Mouse (Mus musculus) myocyte (in vitro differentiated cells): ENCODE results near the gene Arntl.

ENCODE experiments used
- E2F4 ChIP-seq: IDR thresholded peaks from one replicate; pipeline ENCODE4 v1.6.1; 2011; ENCODE audit warnings: mild to moderate bottlenecking, control low read depth, moderate library complexity; ENCODE audit not compliant: insufficient read depth
- MAX ChIP-seq: IDR thresholded peaks from one replicate; pipeline ENCODE4 v1.6.1; 2011; ENCODE audit warnings: low read depth, mild to moderate bottlenecking, control low read depth
- MYOD1 ChIP-seq, 3 experiments: IDR thresholded peaks; one replicate each; pipeline ENCODE4 v1.6.1; 2011; ENCODE audit warnings: control low read depth in 2 of 3, low read depth in 2 of 3, mild to moderate bottlenecking in 2 of 3, moderate library complexity in 1 of 3; ENCODE audit not compliant: insufficient read length in 2 of 3, control insufficient read depth in 1 of 3
- POLR2A ChIP-seq: IDR thresholded peaks from one replicate; pipeline ENCODE4 v1.6.1; 2011; ENCODE audit warnings: low read depth, mild to moderate bottlenecking, control low read depth, moderate library complexity; ENCODE audit not compliant: insufficient read length
- REST ChIP-seq: IDR thresholded peaks from one replicate; pipeline ENCODE4 v1.6.1; 2011; ENCODE audit warnings: mild to moderate bottlenecking, control low read depth, moderate library complexity; ENCODE audit not compliant: insufficient read depth, insufficient read length
- TCF12 ChIP-seq: IDR thresholded peaks from one replicate; pipeline ENCODE4 v1.6.1; 2011; ENCODE audit warnings: mild to moderate bottlenecking, control low read depth; ENCODE audit not compliant: poor library complexity, insufficient read depth, severe bottlenecking
- USF1 ChIP-seq: IDR thresholded peaks from one replicate; pipeline ENCODE4 v1.6.1; 2011; ENCODE audit warnings: low read depth, mild to moderate bottlenecking, control low read depth, moderate library complexity

DNA sequence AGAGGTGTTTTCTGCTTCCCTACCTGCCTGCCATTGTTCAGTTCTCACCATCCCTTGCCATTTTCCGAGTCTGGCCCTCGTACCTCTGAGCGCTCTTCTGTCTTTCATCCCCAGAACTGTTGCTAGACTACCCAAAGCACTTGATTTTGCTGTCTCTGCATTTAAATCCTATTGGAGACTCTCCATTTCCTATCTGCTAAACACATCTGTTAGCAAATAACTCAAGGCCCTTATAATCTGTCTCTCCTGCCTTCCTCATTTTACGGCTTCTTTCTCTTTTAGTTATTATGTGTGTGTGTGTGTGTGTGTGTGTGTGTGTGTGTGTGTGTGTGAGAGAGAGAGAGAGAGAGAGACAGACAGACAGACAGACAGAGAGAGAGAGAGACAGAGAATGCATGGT, 90.5 kb downstream of the Arntl start:
- no peak for TF ChIP-seq REST
- TF ChIP-seq POLR2A, result no peak
- TF ChIP-seq MAX, result no peak
- TF ChIP-seq MYOD1 (IDR thresholded peaks at IDR 0.05; ENCODE audit: control insufficient read depth in 1 of 3, insufficient read length in 2 of 3, low read depth in 2 of 3), result no peak
- no peak for TF ChIP-seq E2F4
- no peak for TF ChIP-seq USF1
- no peak for TF ChIP-seq TCF12
